Mouse (Mus musculus) layer of hippocampus, postnatal 36 days (tissue): ENCODE measurements at regions not wholly inside any gene's neighbourhood (a gene's known extent, or its start where the extent isn't known, plus 50 kb on each side); places are given as distances from the start of the nearest gene placed in this dataset.

ENCODE experiments used
- DNase-seq, 2 experiments: peaks; one replicate each; pipeline ENCODE4 v3.0.0; 2022

DNA sequence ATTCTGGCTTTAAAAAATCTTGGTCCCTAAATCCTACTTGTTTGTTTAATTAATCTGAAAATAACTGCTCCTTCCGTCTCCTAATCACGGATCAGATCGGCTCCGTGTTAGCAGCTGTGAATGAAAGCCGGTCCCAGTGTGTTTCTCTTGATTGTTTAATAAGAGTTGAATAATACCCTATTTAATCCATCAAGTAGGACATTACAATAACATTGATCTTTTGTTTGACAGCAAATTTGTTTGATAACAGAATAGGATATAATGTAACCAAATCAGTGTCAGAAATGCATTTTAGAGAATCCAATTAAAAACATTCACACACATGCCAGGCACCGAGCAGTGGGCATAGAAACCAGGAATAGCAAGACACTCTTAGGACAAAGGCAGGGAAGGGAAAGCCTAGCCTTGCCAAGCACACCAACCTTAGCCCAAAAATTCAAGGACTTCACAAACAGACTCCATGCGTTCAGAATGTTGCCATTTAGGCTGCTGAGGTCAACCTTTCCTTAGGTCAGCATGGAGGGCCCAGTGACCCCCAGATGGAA, 332.5 kb upstream of the Meis1 start:
- no peak for DNase-seq

DNA sequence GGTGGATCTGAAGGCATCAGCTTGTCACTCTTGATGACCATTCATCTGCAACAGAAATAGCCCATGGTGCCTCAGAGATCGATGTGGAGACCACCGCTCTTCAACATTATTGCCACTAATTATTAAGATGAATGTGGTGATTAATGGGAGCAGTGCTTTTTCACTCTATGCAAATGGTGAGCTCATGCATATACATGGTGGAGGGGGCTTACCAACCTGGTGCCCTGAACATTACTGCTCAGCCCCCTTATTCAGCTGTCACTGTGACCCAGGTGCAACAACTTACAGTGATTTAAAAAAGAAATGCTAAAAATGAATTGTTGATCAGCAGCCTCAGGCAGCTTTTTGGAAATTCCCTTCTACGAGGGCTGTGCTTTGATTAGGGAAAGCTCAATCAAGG, 334.9 kb upstream of the Meis1 start:
- DNase-seq = no peak

DNA sequence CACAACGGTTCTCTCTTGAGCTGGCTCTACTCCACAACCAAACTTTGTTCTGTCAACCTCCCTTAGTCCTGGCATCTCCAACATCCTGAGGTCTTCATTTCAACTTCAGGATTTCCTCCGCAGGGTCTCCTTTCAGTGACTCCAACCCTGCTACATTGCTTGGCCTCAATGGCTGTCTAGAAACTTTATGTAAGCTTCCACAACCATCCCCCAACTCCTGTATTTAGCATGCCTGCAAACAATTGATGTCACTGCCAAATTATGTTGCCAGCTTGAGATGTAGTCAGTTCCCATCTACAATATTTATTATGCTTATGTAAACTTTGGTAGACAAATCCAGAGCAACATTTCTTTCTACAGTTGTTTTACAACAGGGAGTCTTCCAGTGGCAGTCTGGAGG, 336.4 kb upstream of the Meis1 start:
- DNase-seq = no peak

DNA sequence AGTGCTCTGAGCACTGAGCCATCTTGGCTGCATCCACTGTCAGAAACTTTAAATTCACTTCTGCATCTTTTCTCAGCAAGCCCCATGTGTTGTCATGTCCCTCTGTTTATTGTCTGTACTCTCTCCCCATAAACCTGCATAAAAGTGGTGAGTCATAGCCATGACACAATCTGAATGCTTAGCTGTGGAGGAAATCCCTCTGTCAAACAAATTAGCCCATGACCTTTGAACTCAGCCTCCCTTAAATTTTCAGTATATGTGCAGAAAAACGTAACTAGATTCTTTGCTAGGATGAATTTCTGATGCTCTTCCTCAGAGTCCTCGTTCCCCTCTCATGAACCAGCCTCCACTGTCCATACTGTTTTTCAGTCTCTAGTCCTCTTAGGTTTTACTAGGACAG, 337.4 kb upstream of the Meis1 start:
- DNase-seq = no peak

DNA sequence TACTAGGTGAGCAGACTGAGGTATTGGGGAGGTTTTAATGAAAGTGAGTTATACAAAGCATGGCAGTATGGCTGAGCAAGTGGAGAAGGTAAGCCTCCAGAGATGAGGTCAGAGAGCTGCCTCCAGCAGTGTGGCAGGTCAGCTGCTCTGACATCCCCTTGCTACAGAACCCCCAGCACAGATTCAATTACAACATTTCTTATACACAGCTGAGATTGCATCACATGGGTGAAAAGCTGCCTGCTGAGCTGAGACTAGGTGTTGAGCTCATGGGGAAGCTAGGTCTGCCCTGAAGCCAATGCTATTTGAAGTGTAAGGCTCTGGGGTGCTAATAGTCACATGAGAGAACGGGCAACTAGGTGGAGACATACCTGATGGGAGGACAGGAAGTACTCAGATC, 350.4 kb upstream of the Meis1 start:
- DNase-seq = no peak

DNA sequence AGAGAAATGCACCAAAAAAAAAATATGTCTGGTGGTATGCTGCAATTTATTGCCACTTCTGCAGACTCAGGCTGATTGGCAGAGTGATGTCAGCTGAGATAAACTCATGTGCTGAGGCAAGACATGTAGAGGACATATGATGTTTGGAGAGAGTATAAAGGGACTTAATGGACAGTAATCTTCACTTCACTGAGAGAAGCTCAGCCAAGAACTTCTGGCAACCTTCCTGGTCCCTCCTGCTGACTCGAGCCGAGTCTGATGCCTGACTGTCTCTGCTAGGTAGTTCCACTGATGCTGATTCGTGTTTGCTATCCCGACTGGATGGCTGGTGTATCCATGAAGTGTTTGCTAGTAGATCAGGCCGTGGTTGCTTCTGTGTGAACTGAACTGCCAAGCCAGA, 354.7 kb upstream of the Meis1 start:
- no peak for DNase-seq

DNA sequence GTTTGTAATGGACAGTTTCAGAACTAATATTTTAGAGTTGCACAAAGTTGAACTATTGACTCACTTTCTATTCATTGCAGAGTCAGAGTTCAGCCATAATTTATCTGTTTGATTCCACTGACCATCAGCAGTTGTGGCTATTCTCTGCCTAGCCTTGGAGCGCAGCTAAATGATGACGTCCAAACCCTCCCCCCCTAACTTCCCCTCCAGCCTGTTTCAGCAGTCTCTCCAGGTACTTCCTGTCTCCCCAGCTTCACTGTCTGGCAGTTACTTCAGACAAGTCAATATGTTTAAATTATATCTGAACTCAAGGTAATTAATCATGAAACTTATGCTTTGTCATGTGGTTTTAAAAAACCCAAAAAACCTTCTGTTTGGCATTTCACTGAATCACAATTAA, 362.1 kb upstream of the Meis1 start:
- no peak for DNase-seq

DNA sequence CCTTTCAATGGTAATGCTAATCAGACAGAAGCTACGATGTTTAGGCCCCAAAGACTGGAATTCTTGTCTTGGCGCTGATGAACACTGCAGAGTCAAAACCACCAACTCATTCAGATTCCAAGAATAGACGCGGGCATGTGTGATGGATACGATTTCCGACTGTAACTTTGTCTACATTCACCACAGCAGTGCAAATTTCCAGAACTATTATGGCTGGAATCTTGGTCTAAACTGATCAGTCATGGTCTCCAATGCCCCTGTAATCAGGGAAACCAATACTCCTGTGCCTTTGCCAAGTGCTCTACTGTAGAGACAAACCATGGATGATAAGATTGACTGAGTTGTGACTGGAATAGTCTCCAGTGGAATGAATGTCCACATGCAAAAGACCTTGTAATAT, 370.4 kb upstream of the Meis1 start:
- DNase-seq = no peak

DNA sequence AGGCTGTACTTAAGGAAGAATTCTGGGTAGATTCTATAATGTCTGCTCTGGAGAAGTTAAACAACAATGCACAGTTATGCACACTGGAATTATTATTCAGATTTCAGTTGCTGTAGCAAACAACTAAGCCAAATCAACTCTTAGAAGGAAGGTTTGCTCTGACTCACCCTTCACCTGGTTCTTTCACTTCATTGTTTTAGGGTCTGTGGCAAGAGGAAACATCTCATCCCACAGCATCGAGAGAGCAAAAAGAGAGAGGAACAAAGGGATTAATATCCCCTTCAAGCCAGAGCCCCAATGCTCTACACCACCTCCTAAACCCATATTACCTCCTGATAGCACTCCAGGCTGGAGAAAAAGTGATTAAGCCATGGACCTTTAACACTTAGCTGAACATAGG, 373.4 kb upstream of the Meis1 start:
- no peak for DNase-seq

DNA sequence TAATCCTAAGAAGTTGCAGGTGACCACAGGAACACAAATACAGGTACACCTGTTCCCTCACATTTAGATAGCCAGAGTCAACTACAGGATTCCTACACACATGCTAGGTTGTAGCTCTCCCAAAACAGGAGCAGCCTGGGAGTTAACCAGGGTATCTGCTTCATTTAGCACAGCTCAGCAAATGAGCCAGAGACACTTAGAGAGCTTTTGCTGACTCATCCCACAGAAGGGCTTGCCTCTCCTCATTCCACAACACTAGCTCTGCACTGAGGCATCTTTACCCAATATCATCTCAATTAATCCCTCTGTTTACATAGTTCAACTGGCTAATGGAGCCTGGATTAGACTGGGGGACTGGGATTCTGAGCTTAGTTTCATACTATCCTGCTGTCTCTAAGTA, 375.6 kb upstream of the Meis1 start:
- no peak for DNase-seq

DNA sequence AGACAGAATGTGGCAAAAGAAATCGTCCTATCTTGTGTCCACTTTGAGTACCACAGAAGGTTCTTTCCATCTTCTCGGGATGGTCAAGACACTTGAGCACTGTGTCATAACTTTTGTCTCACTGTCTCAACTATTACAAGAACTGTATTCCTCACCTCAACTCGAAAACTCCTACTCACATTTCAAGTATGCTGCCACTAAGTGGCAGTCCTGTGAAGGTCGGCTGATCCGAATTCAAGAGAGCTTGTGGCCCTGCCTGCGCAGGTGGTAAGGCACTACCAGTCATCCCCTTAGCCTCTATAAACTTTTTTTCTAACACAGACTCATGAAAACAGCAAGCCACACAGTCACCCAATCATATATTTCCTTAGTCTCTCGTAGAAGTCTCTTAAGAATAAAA, 381.6 kb upstream of the Meis1 start:
- DNase-seq = no peak

DNA sequence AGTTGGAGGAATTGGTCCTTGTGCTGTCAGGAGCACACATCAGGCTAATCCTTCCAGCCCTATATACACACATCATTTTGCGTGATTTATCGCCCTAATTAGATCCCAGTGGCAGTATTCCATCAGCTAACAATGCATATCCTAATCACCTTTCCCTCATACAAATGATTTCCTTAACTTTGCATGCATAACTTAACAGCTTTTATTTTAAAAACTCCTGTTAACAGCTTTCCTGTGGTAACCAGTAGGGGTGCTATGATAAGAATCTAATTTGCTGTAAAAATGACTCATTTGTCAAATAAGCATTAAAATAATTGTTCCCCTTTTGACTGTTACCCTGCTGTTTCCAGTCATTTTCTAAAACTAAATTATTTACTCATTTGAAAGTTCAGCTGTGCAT, 401.4 kb upstream of the Meis1 start:
- no peak for DNase-seq

DNA sequence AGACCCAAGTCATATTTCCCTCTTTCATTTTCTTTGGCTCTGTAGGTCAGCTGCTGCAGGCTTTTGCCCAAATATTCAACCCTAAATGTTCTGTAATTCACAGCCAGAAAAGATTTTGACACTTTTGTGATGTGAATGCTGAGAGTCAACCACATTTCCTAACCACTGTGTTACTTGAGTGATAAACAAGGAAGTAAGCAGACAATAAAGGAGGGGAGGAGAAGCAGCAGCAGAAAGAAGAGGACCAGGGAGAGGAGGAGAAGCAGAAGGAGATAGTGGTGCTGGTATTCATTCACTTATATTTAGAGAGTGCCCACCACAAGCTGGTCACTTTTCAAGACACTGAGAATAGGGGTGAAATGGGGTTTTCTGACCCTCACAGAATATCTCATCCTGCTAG, 404.5 kb upstream of the Meis1 start:
- no peak for DNase-seq

DNA sequence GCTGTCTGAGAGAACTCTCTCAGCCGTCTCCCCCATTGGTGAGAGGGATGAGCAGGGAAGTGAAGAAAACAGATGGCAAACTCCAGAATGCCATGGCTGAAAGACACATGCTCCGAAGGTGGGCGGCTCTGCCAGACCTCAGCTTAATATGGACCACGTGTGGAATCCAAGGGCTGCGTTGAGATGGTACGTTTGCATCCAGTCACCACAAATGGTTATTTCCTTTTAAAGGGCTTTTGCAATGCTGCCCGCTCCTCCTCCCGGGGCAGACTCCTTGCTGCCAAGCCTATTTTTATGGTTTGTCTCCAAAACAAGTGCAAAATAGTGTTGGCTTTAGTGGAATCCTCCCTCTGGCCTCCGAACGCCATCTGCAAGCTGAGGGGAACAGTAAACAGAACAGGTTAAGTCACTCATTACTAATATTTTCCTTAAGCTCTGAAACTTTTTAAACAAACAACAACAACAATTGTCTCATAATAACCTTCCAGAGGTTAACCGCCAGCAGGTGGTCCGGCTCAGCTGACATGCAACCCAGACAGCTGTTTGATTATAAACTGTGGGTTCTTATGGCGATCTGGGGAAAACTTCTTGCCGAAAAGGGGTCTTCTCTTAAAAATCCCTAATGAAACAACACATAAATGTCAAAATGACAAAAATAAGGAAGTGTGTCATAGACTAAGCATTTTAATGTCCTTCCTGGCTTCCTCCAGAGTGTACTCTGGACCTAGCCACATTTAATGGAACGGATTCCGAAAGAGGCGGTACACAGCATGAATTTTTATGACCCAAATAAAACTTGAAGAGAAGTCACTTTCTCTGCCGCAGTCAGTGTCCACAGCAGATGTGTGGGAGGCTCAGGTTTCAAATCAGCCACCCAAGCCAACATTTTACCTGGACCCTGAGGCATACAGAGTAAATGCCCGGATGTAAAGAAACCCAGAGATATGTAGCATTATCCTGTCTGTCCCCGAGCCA, 405.3 kb upstream of the Meis1 start:
- peak; percentile 38 to 46 for DNase-seq

DNA sequence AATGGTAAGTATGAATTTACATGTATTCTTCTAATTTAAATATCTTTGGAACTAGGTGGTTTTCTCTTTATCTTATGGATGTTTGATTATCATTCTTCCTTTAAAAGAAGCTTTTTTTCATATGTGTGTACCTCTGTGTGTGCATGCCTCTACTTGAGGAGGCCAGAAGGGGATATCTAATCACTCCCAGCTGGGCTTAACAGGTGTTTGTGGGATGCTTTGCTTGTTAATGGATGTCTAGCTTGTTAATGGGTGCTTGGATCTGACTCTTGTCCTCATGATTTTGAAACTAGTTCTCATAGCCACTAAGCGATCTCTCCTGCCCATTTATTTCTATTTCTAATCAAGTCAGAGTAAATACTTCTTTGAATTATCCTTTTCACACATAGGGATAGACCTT, 408.8 kb upstream of the Meis1 start:
- DNase-seq = no peak

DNA sequence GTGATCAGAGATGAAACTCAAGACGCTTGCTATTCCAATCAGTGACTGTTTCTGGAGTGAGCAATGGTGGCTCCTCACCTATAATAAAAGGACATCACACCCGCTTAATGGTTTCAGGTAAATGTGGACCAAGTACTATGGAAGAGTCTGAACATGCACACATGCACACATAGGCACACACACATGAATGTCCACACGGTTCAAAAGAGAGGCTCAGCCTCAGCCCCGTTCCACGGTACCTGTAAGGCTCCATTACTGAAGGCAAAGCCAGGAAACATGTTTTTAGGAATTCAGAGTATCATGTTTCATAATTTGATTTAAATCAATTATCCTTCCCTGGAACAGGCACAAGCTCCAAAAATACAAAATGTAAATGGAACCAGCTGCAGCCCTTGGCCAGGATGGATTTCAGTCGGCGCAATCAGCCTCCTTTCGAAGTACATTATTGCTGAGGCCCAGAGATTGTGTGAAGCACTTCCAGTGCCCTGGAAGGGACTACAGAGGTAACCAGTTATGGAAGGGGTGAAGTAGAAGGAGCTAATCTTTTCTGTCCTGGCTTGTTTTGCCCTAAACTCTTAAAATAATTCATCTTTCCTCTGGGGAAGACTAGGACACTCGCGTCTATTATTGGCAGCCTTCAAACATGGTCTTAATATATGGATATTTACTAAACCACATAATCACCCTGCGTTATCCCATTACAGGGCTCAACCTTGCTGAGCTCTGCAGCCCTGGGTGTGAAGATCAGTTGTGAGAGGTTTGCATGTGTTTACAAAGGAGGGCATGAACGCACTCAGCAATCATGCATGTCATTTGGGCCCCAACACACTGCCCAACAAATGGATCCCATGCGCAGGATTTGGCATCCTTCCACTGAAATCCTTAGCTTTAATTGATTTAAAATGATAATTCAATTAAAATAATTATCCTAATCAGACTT, 415.2 kb upstream of the Meis1 start:
- no peak for DNase-seq

DNA sequence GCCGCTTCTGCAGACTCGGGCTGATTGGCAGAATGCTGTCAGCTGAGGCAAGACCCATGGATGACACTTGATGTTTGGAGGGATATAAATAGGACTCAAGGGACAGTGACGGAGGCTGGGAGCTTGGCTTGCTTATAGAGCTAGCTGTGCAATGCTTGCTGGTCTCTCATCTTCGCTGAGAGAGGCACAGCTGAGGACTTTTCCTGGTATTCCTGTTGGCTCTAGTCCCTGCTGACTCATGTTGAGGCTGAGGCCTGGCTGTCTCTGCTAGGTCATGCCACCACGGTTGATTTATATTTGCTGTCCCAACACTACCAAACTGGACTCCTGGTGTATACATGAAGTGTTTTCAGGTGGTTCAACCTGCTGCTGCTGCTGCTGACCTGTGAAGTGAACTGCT, 419.6 kb upstream of the Meis1 start:
- no peak for DNase-seq

DNA sequence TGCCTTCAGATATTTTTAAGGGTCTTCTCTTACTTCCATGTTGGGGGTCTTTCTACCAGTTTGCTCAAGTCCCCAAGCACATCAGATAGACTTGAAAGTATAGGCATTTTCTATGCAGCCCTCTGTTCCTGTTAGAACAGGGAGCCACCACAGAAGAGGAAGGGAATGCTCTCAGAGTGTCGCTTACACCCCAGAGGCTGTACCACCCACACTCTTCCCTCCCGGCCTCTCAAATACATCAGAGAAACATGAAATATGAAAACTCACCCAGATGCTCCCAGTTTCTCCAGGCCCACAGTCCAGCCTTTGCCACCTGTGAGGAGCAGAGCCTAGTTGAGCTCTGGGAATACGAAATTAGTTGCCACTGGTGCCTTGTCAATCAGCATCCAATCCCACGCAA, 423.2 kb upstream of the Meis1 start:
- DNase-seq = no peak

DNA sequence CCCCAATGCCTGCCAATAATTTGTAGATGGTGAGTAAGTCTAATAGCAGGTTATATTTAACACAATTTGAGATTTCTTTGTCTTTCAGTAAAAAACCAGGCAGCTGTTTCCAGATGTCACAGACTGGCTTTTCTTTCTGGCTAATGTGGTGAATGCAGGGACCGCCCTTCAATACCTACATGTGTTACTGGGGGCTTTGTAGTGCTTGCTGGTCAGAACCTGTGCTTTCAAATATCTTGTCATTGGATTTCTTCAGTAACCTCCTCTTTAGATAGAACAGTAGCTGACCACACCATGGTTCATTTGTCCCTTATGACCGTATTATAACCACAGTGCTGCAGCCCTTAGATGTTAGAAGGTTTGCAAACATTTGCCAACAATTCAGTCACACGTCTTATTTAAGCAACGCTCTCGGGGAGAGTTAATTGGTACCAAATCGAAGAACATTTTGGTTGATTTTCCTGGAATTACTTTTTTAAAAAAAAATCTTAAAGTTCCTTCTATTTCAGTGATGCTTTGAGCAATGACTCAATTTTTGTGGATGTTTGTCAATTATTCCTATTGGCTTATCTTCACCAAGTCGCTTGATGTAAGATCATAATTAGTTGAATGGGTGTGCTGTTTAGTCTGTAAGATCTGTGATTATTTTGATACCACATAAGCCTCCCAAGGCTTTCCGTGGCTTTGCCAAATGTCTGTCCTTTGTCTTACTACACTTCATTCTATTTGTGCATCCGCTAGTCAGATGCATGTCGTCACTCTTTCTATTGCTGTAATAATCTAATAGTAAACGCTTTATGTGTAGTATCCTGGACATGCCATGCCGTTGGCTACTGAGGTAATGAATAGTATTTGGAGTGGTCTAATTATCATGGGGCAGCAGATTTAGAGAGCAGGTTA, 436.9 kb upstream of the Meis1 start:
- DNase-seq = no peak

DNA sequence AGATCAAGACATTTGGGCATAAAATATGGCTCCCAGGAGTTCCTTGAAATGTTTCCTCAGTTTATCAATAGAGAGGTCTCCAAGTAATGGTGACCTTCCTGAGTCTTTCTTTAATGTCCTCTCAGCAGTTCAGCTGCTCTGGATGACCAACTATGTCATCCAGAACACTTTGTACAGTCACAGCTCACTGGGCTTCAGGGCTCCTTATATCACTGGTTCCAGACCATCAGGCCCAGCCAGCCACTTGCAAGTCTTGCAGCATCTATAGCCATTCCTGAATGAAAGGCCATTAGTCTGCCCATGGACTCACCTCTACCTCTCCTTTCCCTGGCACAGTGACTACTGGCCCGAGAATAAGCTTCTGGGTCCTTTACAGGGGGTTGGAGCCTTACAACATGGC, 437.8 kb upstream of the Meis1 start:
- DNase-seq = no peak

DNA sequence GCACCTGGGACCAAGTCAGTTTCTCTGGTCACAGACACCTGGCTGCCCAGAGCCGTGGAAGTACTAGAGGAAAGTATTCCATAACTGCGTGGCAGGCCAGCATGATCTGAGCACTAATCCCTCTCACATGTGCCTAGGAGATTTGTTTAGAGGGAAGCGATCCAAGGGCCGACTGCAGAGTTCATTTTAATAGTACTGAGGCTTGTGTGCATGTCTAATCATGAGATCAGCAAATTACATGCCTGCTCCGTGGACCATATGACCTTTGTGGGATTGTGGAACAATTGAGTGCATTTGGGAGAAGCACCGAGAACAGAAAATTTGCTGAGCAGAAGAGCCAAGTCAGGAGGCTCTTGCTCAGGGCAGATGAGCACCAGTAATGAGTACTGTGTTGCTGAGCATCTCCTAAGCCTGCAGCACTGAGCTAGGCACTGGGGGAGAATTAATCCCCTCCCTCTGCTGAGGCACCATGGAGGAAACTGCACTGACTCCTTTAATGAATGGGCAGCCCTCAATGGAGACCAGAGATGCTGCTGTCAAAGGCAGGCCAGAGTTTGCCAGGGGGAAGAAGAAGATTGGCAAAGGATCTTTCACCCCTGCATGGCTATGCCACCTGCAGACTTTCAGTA, 445.1 kb upstream of the Meis1 start:
- DNase-seq = no peak

DNA sequence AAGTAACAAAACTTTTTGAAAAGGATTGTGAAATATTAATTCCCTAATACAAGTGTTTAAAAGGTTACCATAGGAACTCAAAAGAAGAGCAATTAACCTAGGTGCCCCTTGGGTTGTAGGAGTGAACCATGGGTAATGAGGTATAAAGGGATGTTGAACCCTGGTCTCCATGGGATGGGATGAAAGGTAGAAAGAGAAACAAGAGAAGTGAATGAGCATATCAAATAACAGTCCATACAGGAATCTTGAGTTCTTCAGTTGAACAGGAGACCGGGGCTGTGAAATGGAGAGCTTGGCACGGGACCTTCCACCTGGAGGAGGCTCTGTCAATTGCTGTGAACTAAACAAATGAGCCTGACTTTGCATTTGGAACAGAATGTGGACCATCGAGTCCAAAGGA, 449.6 kb upstream of the Meis1 start:
- DNase-seq = no peak
